Mouse (Mus musculus): ENCODE data around the gene Mettl5. TPM values are rescaled to one million over a fixed set of nuclear protein-coding genes. Genes with fewer than 3 reads are reported as not detected.

The Mettl5 gene
- polyA plus RNA-seq, 1 experiment from 2014 or later: 27.8 TPM

GRCm38 (mm10) chr2:69849215-69849614 lies 36.2 kb downstream of the Mettl5 start:
- Histone ChIP-seq H3K36me3 (replicated peaks; ENCODE audit: insufficient read depth, low read length) (no peaks in the 10 kb centered on the region), H3K4me1 (ENCODE audit: insufficient read depth) (0 out of 2 replicates have a peak, but pooled peaks cover 3% of the 10 kb centered on the region), H3K4me3 (ENCODE audit: low read depth, low read length) (no peak overlapping the region), H3K9ac (replicated peaks) (no peak overlapping the region), H3K4me2 (ENCODE audit: low read depth, low read length) (no peak overlapping the region), H3K9me3 (ENCODE audit: low read length) (no peaks in the 10 kb centered on the region), H3K27ac (ENCODE audit: low read depth) (no peak overlapping the region), H3K27me3 (ENCODE audit: insufficient read depth, low read length) (no peaks in the 10 kb centered on the region)
- 70% methylated on average over 6 of the region's 6 CpGs for WGBS (ENCODE audit: insufficient replicate concordance)
- no peak for ATAC-seq
- TF ChIP-seq CTCF (IDR thresholded peaks at IDR 0.05; ENCODE audit: low read depth): no peak
- no peak for TF ChIP-seq EP300 (IDR thresholded peaks at IDR 0.05; ENCODE audit: low read depth)
- no peak for DNase-seq

- Histone ChIP-seq H3K4me3 (ENCODE audit: low read depth, low read length) (no peak overlapping the region), H3K4me1 (ENCODE audit: insufficient read depth) (no peaks in the 10 kb centered on the region), H3K4me2 (ENCODE audit: low read depth, low read length) (no peak overlapping the region), H3K9ac (replicated peaks) (no peak overlapping the region), H3K27me3 (ENCODE audit: insufficient read depth, low read length) (no peaks in the 10 kb centered on the region), H3K27ac (ENCODE audit: low read depth) (no peak overlapping the region), H3K9me3 (ENCODE audit: low read length) (no peaks in the 10 kb centered on the region), H3K36me3 (replicated peaks; ENCODE audit: insufficient read depth, low read length) (peaks cover 5% of the 10 kb centered on the region; the same call in 1 of the 2 replicates)
- no peak for TF ChIP-seq EP300 (IDR thresholded peaks at IDR 0.05; ENCODE audit: low read depth)
- TF ChIP-seq CTCF (IDR thresholded peaks at IDR 0.05; ENCODE audit: low read depth): no peak
- no peak for ATAC-seq
- whole genome bisulfite sequencing (ENCODE audit: insufficient replicate concordance): 43% methylated on average over 6 of the region's 6 CpGs
- DNase-seq: no peak
These were observed 45.2 kb downstream of the Mettl5 start for GRCm38 (mm10) chr2:69840261-69840660.

- H3K9me3 ChIP-seq (ENCODE audit: low read length): no peaks in the 10 kb centered on the region
- H3K27me3 ChIP-seq (ENCODE audit: insufficient read depth, low read length): no peaks in the 10 kb centered on the region
- H3K4me3 ChIP-seq (ENCODE audit: low read depth, low read length): no peak overlapping the region
- H3K27ac ChIP-seq (ENCODE audit: low read depth): no peak overlapping the region
- H3K4me2 ChIP-seq (ENCODE audit: low read depth, low read length): no peak overlapping the region
- H3K36me3 ChIP-seq (replicated peaks; ENCODE audit: insufficient read depth, low read length): peaks cover 11% of the 10 kb centered on the region
- DNase-seq: no peak
- H3K9ac ChIP-seq (replicated peaks): no peak overlapping the region
- no peak for ATAC-seq
- no peaks in the 10 kb centered on the region for H3K4me1 ChIP-seq (ENCODE audit: insufficient read depth)
- no peak for TF ChIP-seq EP300 (IDR thresholded peaks at IDR 0.05; ENCODE audit: low read depth)
- TF ChIP-seq CTCF (IDR thresholded peaks at IDR 0.05; ENCODE audit: low read depth): no peak
These were observed 46.7 kb downstream of the Mettl5 start for GRCm38 (mm10) chr2:69838707-69839106.

- Histone ChIP-seq H3K36me3 (replicated peaks; ENCODE audit: insufficient read depth, low read length) (peaks cover 18% of the 10 kb centered on the region), H3K4me2 (ENCODE audit: low read depth, low read length) (no peak overlapping the region), H3K4me3 (ENCODE audit: low read depth, low read length) (no peak overlapping the region), H3K9ac (replicated peaks) (no peak overlapping the region), H3K4me1 (ENCODE audit: insufficient read depth) (no peaks in the 10 kb centered on the region), H3K27me3 (ENCODE audit: insufficient read depth, low read length) (no peaks in the 10 kb centered on the region), H3K27ac (ENCODE audit: low read depth) (no peak overlapping the region), H3K9me3 (ENCODE audit: low read length) (no peaks in the 10 kb centered on the region)
- DNase-seq: no peak
- peak; percentile 60 for ATAC-seq
- 52% methylated on average over 3 of the region's 3 CpGs for WGBS (ENCODE audit: insufficient replicate concordance)
- no peak for TF ChIP-seq EP300 (IDR thresholded peaks at IDR 0.05; ENCODE audit: low read depth)
- peak; percentile 54 for TF ChIP-seq CTCF (IDR thresholded peaks at IDR 0.05; ENCODE audit: low read depth)
These were observed 47.4 kb downstream of the Mettl5 start for GRCm38 (mm10) chr2:69837996-69838395.

GRCm38 (mm10) chr2:69837244-69837967 lies 48.0 kb downstream of the Mettl5 start:
- ATAC-seq: 0 out of 2 replicates have a peak, but pooled peaks have one; percentile 7
- H3K4me1 ChIP-seq (ENCODE audit: insufficient read depth): no peaks in the 10 kb centered on the region

GRCm38 (mm10) chr2:69830116-69830515 lies 55.3 kb downstream of the Mettl5 start:
- Histone ChIP-seq H3K27ac (ENCODE audit: low read depth) (no peak overlapping the region), H3K27me3 (ENCODE audit: insufficient read depth, low read length) (no peaks in the 10 kb centered on the region), H3K4me2 (ENCODE audit: low read depth, low read length) (no peak overlapping the region), H3K9ac (replicated peaks) (no peak overlapping the region), H3K4me1 (ENCODE audit: insufficient read depth) (peaks cover 3% of the 10 kb centered on the region; the same call in 1 of the 2 replicates), H3K4me3 (ENCODE audit: low read depth, low read length) (no peak overlapping the region), H3K9me3 (ENCODE audit: low read length) (no peaks in the 10 kb centered on the region), H3K36me3 (replicated peaks; ENCODE audit: insufficient read depth, low read length) (peaks cover 40% of the 10 kb centered on the region)
- 82% methylated on average over 8 of the region's 8 CpGs for WGBS (ENCODE audit: insufficient replicate concordance)
- ATAC-seq (no peak), DNase-seq (no peak)
- TF ChIP-seq CTCF (IDR thresholded peaks at IDR 0.05; ENCODE audit: low read depth) (no peak), EP300 (IDR thresholded peaks at IDR 0.05; ENCODE audit: low read depth) (no peak)

More at GRCm38 (mm10) chr2:69837244-69837967, 48.0 kb downstream of the Mettl5 start:
- WGBS (ENCODE audit: insufficient replicate concordance): 67% methylated on average over 7 of the region's 7 CpGs
- Histone ChIP-seq H3K27ac (ENCODE audit: low read depth) (no peak overlapping the region), H3K27me3 (ENCODE audit: insufficient read depth, low read length) (no peaks in the 10 kb centered on the region), H3K9ac (replicated peaks) (no peak overlapping the region), H3K4me2 (ENCODE audit: low read depth, low read length) (no peak overlapping the region), H3K36me3 (replicated peaks; ENCODE audit: insufficient read depth, low read length) (peaks cover 18% of the 10 kb centered on the region), H3K9me3 (ENCODE audit: low read length) (no peaks in the 10 kb centered on the region), H3K4me3 (ENCODE audit: low read depth, low read length) (no peak overlapping the region)
- no peak for TF ChIP-seq CTCF (IDR thresholded peaks at IDR 0.05; ENCODE audit: low read depth)
- TF ChIP-seq EP300 (IDR thresholded peaks at IDR 0.05; ENCODE audit: low read depth): no peak
- DNase-seq: no peak
